Mouse (Mus musculus) adrenal gland, adult (tissue): ENCODE measurements around the gene Timd2.
"Not testable (repeated sequence)": the region's sequence is repeated elsewhere in the genome, so short reads cannot be mapped to it uniquely, and the experiment has no call there.

Experiments used
- DNase-seq, 2 experiments: peaks; one replicate each; pipeline ENCODE4 v3.0.0; 2022 to 2023; ENCODE audit warnings: low spot score in 1 of 2; ENCODE audit not compliant: inconsistent age in 2 of 2

The Timd2 gene

DNA sequence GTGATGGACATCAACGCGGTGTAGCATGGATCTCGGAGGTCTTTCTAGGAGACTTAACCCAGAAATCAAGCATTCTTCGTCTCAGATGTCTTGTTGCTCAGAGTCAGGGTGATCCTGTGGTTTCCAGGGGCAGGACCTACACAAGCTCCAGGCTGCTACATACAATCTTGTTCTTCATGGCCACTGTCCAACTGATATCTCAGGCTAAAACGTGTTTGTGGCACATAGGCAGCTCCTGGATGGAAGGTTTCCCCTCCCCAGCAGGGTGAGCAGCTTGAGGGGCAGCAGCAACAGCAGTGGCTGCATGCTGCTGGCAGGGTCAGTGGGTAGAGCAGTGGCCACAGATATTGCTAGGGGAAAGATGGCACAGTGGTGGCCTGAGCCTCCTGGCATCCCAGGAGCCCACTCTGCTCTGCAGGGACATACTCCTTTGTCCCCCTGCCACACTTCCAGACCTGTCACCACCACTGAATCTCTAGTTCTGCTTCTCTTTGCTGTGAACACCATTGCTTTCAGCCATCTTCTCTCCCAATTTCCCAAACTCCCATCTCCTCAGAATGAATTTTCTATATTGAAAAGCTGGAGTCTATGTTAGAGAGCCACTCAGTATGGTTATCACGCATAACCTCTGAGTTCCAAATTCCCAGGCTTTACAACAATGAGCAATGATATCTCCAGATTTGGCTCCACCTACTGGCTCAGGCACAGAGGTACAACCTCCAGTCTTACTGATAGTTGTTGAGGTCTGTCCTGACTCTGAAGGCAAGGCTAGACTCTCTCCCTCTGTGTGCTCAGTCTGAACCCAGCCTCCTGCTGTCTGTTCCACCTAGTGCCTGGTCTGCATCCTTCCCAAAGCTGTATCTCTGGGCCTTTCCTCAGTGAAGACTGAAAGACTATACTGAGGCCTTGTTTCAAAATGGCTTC is 41.0 kb downstream of the Timd2 start:
- peak in 1 of 2 experiments; percentile 43 for DNase-seq

DNA sequence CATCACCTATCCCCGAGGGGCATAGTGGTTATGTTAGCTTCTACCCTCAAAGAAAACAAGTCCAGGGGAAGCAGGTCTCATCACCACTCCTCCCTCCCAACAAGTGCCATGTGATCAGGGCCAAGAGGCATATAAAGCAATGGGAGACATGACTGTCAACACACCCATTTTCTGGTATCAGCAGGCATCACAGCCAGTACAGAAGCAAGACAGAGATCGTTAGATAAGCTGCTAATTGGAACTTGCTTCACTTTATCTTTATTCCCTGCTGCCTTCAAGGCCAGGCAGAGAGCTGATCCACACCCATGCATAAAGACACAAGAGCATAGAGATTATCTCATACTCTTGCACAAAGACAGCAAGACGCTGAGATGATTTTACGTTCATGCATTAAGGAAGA is 43.6 kb downstream of the Timd2 start:
- DNase-seq: no peak

DNA sequence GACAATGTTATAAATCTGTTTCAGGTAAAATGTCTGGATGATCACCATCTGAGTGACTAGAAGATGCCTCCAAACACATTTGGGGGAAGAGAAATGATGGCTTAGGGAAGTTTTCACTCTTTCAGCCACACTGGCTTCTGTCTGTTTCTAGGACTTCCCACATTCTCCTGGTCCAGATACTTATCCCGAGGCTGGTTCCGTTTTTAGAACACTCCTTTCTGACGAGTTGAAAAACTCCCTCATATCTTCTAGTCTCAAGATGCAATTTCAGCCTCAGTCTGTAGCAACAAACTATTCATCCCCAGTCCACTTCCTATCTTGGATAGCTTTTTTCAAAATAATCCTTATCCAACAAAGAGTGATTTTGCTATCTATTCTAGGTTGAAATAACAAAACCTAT is 54.4 kb downstream of the Timd2 start:
- DNase-seq: no peak

DNA sequence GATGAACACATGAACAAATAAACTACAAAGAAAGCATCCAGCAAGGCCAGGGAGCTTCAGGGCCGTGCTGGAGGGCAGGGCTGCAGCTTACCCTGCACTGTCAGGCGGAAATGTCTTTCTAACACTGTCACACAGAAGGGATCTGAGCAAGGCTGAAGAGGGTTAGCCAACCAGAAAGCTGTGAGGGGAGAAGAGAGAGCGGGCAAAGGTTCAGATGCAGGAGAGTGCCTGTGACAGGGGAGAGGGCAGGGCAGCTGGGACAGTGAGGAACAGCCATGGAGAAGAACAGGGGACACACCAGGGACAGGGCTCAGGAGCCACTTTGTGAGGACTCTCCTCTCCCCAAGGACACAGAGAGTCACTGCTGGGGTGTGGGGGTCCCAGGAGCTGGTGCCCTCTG is 57.2 kb downstream of the Timd2 start:
- peak in 1 of 2 experiments; percentile 31 for DNase-seq

DNA sequence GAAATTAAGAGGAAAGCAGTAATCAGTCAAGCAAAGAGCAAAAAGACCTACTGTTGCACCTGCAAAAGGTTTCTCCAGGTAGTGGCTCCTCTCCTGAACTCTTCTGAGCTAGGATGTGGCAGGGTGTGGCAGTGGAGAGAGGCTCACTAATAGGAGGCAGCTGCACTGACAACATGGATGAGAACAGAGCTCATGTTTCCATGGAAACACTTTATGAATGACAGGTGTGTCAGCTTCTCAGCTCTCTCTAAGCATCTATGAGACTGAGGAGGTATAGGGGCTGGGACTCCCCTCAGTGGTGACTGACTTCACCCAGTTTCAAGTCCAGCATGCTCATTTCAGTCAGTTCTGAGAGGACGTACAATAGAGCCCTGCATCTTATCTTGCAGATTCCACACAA is 62.0 kb downstream of the Timd2 start:
- no peak for DNase-seq

DNA sequence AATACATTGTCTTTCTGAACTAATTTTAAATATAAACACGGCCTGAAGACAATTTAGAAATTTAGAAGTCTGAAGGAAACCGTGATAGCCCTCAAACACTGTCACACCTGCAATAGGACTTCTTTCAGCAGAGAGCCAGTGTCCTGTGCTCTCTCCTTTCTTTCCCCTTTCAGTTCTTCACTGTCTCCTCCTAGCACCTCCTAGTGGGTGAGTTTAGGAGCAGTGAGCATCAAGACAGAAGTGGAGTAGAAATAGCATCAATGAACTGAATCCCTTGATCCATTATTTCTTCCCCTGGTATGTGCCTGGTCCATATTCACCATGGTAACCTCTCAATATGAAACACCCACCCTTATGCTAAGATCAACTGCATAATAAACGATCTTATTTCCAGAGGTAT is 70.3 kb downstream of the Timd2 start:
- DNase-seq: no peak

DNA sequence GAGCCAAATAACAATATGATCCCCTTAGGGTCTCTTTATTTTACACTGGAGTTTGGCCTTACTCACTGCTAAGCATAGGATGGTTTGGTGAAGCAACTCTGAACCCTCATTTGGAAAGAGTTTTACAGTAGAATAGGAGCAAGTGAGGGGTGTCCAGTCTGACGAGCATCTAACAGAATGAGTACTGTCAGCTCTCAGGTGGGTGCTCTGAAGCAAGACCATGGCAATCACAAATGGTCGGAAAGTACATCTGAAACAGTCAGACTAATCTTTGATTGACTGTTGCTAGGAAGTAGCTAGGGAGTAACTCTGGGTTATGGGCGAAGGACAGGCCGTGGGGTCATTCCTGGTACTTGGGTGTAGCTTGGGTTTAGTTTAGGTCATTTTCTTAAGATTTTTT is 71.3 kb downstream of the Timd2 start:
- not testable (repeated sequence) for DNase-seq

DNA sequence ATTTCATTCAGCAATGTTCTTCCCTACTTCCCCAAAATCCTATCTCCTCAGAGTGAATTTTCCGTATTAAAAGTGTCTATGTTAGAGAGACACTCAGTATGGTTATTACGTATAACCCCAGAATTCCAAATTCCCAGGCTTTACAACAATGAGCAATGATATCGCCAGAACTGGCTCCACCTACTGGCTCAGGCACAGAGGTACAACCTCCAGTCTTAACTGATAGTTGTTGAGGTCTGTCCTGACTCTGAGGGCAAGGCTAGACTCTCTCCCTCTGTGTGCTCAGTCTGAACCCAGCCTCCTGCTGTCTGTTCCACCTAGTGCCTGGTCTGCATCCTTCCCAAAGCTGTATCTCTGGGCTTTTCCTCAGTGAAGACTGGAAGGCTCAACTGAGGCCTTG is 75.2 kb downstream of the Timd2 start:
- peak; percentile 12 to 77 for DNase-seq

DNA sequence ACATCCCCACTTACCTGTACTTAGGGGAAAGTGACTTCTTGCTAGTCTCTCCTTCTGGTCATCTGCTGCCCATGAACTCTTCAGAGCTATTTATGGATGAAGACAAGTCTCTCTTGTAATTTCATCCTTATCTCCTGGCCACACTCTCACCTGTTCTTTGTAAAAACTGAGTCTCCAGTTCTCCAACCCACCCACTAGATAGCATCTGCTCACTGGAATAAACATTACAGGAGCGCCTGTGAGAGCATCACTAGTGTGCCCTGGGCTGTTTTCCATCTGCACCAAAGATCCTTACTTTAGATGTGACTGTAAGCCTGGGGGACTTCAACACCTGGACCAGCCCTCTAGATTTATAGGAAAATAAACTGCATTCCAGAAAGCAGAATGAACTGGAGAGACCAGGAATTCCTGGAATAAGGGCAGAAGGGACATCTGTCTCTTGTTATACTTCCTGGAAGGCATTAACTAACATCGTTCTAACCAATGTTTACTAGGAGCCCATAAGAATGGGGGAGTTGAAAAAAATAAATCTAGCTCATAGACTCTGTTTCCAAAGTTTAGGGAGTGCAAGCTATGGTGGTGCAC is 77.6 kb downstream of the Timd2 start, which contains the start of gene Dppa1:
Gene Dppa1 (minus strand): TSS at position 51 of the 585 bp plus-strand sequence.
- DNase-seq: no peak

DNA sequence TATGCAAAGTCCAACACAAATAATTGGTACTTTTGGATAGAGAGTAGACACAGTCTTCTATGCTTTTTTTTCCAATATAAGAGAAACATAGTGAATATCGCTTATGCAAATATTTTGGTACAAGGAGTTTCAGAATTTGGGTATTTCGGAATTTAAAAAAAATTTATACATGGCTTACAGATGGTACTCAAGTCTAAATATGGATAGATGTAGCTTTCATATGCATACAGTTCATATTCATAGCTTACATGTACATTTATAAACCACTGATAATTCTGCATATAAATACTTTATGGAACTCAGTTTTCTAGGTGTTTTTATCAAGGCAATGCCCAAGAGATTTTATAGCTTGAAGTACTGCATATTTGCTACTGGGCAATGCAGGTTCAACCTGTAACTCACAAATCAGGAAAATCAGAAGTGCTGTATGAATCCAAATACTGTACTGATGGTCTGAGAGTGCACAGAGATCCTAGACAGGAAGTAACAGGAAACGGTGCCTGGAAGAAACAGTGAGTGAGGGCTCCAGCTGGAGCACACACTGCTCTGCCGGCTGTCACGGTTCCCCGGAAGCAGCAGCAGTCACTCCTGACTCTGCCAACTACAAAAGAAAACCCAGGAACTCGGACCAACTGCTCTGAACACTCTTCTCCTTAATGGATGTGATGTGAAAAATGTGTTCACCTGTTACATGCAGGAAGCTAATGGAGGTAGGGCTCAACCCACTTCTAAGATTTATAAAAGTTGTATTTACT is 86.3 kb downstream of the Timd2 start:
- no peak for DNase-seq

DNA sequence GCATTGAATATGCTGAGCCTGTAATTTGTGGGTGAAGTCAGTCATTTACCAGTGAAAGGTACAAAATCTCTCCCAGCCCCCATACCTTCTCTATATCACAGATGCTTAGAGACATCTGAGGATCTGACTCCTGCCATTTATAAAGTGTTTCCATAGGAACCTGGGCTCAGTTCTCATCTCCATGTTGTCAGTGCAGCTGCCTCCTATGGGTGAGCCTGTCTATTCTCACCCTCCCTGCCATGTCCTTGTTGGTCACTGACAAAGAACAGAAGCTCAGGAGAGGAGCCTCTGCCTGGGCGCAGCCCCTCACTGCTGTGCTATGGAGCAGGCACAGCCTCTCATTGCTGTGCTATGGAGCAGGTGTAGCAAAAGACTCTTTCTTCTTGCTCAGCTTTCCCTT is 86.9 kb downstream of the Timd2 start:
- DNase-seq: no peak
